Mouse (Mus musculus) limb, embryonic 13.5 days (tissue): ENCODE data around the gene Klk1b26. TPM values are rescaled to one million over a fixed set of nuclear protein-coding genes. Genes with fewer than 3 reads are reported as not detected.

Experiments
- polyA plus RNA-seq: library from polyadenylated mRNA; unstranded; fragments of >200 nt; fragmentation: Nextera tagmentation; extraction: Ambion mirVana; gene quantifications from 2 replicates; pipeline ENCODE4 v1.2.1, GENCODE M21; 2015

The Klk1b26 gene
- polyA plus RNA-seq, 1 experiment from 2014 or later, result not detected

Other genes starting within 250 kb of the Klk1b26 start
- gene Klk12, start 243.3 kb upstream of the Klk1b26 start, polyA plus RNA-seq, result not detected in 2 replicates
- gene Klk11, start 237.6 kb upstream of the Klk1b26 start, polyA plus RNA-seq, result 0.27 and 0.70 TPM in 2 replicates
- 2.0 and 2.1 TPM in 2 replicates for gene Klk10, start 231.1 kb upstream of the Klk1b26 start, polyA plus RNA-seq
- 0.38 and 0.55 TPM in 2 replicates for gene Klk9, start 220.3 kb upstream of the Klk1b26 start, polyA plus RNA-seq
- 16.8 and 19.0 TPM in 2 replicates for gene Klk8, start 214.6 kb upstream of the Klk1b26 start, polyA plus RNA-seq
- not detected in 2 replicates for gene Klk7, start 200.9 kb upstream of the Klk1b26 start, polyA plus RNA-seq
- not detected in 2 replicates for gene Klk6, start 187.7 kb upstream of the Klk1b26 start, polyA plus RNA-seq
- 0.26 and 0.27 TPM in 2 replicates for gene Klk5, start 170.2 kb upstream of the Klk1b26 start, polyA plus RNA-seq
- 0.20 and 0.27 TPM in 2 replicates for gene Klk4, start 131.0 kb upstream of the Klk1b26 start, polyA plus RNA-seq
- not detected in 2 replicates for gene Klk15, start 78.4 kb upstream of the Klk1b26 start, polyA plus RNA-seq
- gene Klk1b8, start 61.5 kb upstream of the Klk1b26 start, polyA plus RNA-seq, result not detected in 2 replicates
- not detected in 2 replicates for gene Klk1b1, start 45.4 kb upstream of the Klk1b26 start, polyA plus RNA-seq
- gene Klk1b9, start 36.1 kb upstream of the Klk1b26 start, polyA plus RNA-seq, result not detected in 2 replicates
- gene Klk1b11, start 16.3 kb upstream of the Klk1b26 start, polyA plus RNA-seq, result not detected in 2 replicates
- not detected in 2 replicates for gene Klk1b27, start 40.1 kb downstream of the Klk1b26 start, polyA plus RNA-seq
- gene Klk1b21, start 90.2 kb downstream of the Klk1b26 start, polyA plus RNA-seq, result not detected in 2 replicates
- gene Klk1b22, start 100.5 kb downstream of the Klk1b26 start, polyA plus RNA-seq, result not detected in 2 replicates
- gene Klk1b16, start 124.6 kb downstream of the Klk1b26 start, polyA plus RNA-seq, result not detected in 2 replicates
- not detected in 2 replicates for gene Klk1b24, start 176.1 kb downstream of the Klk1b26 start, polyA plus RNA-seq
- not detected in 2 replicates for gene Klk1b3, start 186.0 kb downstream of the Klk1b26 start, polyA plus RNA-seq
- not detected in 2 replicates for gene Klk1b4, start 195.3 kb downstream of the Klk1b26 start, polyA plus RNA-seq
- gene Klk1b5, start 203.8 kb downstream of the Klk1b26 start, polyA plus RNA-seq, result not detected in 2 replicates
- gene Klk1, start 213.2 kb downstream of the Klk1b26 start, polyA plus RNA-seq, result not detected in 2 replicates
- 0.17 TPM in 1 of 2 replicates, not detected in the other for gene Gm36864, start 224.0 kb downstream of the Klk1b26 start, polyA plus RNA-seq
- gene 1700028J19Rik, start 234.5 kb downstream of the Klk1b26 start, polyA plus RNA-seq, result 0.78 and 0.94 TPM in 2 replicates
- 222 and 224 TPM in 2 replicates for gene 2410002F23Rik, start 234.6 kb downstream of the Klk1b26 start, polyA plus RNA-seq
- 0.14 TPM in 1 of 2 replicates, not detected in the other for gene Acp4, start 245.2 kb downstream of the Klk1b26 start, polyA plus RNA-seq
- 1.2 TPM in 1 of 2 replicates, not detected in the other for gene Gm15517, start 249.3 kb downstream of the Klk1b26 start, polyA plus RNA-seq